Mouse (Mus musculus) frontal cortex, postnatal 14 days (tissue): ENCODE data around the gene Pramel1.
"Not testable (repeated sequence)": the region's sequence is repeated elsewhere in the genome, so short reads cannot be mapped to it uniquely, and the experiment has no call there.

Experiments
- DNase-seq, 2 experiments: peaks; one replicate each; pipeline ENCODE4 v3.0.0; 2022; ENCODE audit warnings: low spot score in 2 of 2

Pramel1 gene

DNA sequence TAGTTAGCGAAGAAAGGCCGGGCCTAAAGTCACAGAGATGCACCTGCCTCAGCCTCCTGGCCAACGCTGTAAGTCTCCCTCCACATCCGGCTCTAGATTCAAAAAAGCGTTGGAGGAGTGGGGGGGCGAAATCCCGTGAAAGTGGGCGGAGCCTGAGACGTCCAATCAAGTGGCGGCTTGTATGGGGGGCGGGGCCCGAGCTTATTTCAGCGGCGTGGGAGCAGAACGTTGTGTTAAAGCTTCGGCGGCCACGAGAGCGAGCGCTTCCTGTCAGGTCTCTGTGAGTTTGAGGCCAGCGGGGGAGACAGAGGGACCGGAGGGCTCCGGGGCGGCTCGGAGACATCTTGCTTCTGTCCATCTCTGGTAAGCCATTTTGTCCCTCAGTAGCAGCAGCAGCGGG, at the start of gene Pramel1:
Pramel1 (plus strand) TSS at position 248 of the 400 bp plus-strand sequence.
- DNase-seq = no peak

GRCm38 (mm10) chr4:143345491-143345890, 48.7 kb upstream of the Pramel1 start:
- not testable (repeated sequence) for DNase-seq

GRCm38 (mm10) chr4:143348678-143349077, 45.5 kb upstream of the Pramel1 start:
- no peak for DNase-seq

- DNase-seq = no peak
Measured at GRCm38 (mm10) chr4:143349484-143349906, 44.7 kb upstream of the Pramel1 start, which contains the start of gene Lrrc38. Gene Lrrc38, plus strand, starts transcription at chr4:143349757.

- no peak for DNase-seq
Measured at GRCm38 (mm10) chr4:143350047-143351015, 43.9 kb upstream of the Pramel1 start.

GRCm38 (mm10) chr4:143352301-143352700, 41.9 kb upstream of the Pramel1 start:
- no peak for DNase-seq

GRCm38 (mm10) chr4:143361520-143361919, 32.7 kb upstream of the Pramel1 start:
- DNase-seq = no peak

GRCm38 (mm10) chr4:143366415-143367041, 27.7 kb upstream of the Pramel1 start:
- no peak for DNase-seq

DNA sequence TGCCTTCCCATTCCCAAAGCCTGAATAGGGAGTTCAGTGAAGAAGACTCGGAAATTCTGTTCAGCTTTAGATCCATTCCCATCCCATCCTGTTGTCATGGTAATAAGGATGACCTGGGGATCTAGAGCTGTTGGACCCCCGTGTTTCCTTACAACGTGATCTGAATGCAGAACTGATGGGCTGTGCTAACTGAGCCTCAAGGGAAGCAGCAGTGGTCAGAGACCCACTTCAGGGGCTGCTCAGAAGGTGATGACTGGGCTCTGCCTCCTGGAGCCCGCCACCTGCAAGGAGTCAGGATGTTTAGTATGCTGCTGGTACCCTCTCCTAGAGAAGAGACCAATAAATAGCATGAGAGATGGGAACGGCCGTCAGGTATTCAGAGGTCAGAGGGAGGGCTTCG, 14.7 kb upstream of the Pramel1 start:
- no peak for DNase-seq

GRCm38 (mm10) chr4:143379931-143380715, 14.1 kb upstream of the Pramel1 start:
- peak; percentile 24 to 25 for DNase-seq

GRCm38 (mm10) chr4:143380716-143381004, 13.6 kb upstream of the Pramel1 start:
- DNase-seq = peak in 1 of 2 experiments; percentile 13

GRCm38 (mm10) chr4:143382163-143382562, 12.1 kb upstream of the Pramel1 start:
- no peak for DNase-seq

- DNase-seq = no peak
Measured at GRCm38 (mm10) chr4:143383646-143384045, 10.6 kb upstream of the Pramel1 start.

DNA sequence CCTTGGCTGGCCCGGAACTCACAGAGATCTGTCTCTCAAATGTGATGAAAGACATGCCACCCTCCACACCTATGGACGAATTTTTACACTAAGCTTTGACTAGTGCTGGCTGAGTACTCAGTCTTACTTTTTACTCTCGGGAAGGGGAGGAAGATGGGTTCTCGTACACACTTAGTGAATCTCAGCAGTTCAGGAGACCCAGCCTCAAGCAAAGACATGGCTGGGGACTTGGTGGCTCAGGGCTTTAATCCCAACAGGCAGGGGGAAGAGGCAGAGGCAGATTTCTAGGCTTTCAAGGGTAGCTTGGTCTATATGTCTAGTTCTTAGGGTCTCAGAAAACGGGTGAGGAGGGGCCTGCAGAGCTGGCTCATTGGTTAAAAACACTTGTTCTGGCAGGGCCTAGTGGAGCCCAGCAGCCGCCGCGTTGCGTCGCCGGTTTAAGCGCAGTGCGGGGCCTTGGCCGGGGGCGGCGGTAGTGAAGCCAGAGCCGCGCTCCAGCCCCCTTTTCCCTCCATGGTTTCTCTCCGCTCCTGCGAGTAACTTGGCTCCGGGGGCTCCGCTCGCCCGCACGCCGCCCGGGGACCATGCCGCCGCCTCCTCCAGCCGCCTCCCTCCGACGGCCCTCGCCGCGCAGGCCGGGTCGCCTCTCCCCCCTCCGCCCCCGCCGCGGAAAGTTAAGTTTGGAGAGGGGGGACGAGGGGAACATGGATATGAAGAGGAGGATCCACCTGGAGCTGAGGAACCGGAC, 5.1 kb upstream of the Pramel1 start:
- peak in 1 of 2 experiments; percentile 26 for DNase-seq

DNA sequence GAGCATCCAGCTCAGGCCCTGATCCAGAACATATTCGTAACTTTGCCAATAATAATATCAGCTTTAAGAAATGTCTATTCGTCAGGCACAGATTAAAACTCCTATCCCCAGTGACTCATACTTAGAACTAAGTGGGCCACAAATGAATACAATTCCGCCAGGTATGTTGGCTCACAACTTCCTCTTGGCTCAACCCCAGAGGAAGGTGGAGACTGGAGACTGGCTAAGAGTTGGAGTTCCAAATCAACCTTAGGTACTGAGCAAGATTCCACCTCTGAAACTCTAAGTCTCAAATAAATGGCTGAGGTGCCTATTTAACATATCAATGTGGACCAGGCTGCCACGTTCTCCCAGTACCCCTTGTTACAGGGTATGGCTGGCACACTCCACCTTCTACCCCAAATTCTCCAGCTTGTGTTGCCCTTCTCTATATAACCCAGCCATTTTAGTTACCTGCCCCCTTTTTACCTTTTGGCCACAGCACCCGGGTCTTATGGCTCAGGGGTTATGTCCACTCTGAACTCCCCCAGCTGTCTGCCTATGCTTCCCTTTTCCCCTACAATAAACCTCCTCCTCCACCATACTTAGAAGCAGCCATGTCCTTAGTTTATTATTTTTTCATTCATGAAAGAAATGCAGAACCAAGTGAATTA, 17.5 kb downstream of the Pramel1 start:
- no peak for DNase-seq

DNA sequence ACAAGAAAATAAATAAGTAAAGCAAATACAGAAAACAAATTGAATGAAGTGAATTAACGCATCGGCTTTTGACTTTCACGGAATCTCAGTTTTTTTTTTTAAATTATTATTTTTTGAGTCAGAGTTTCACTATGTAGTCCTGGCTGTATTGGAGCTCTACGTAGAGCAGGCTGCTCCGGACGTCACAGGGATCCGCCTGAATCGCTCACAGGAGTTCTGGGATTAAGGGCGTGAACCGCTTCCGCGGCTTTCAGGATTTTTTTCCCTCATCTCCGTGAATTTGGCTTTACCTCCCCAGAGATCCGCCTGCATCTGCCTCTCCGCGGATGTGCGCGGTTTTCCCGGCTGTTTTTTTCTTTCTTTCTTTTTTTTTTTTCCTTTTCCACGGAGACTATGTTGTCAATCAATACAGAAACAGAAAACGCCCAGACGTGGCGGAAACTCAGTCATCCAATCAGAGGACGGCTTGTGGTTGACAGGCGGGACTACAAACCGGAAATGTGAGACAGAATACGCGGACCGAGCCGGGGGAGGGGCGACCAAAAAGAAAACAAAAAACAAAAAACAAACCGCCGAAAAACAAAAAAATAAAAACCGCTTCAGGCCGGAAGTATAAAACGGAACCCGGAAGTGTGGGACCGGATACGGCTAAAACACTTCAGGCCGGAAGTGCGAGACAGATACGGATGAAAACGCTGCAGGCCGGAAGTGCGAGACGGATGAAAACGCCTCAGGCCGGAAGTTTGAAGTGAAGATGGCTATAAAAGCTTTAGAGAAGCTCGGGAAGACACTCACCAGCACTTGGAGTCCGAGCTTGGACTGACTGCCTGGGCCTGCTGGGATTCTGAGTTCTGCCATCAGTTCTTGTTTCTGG, 18.2 kb downstream of the Pramel1 start, which contains the start of gene Pramef8:
Pramef8 (plus strand) TSS at position 208 of the 874 bp plus-strand sequence.
- DNase-seq = peak; percentile 88

GRCm38 (mm10) chr4:143413621-143414020, 19.4 kb downstream of the Pramel1 start:
- no peak for DNase-seq

GRCm38 (mm10) chr4:143414121-143414520, 19.9 kb downstream of the Pramel1 start:
- DNase-seq = no peak

DNA sequence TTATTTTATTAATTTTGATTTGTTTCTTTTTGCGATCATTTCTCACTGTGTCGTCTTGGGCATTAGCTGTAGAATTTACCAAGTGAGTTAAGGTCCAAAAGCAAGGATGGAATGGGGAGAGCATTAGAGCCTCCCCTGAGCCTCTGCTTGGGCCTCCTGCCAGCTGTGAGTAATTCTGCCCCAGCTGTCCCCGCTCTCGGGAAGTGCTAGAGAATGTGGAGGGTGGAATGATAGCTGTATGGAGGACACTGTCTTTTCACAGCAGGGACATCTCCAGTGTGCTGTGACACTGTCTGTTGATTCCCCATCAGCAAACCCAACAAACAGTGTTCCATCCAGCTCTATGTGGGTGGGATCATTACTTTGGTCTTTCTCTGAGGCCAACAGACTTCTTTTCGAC, 32.5 kb downstream of the Pramel1 start:
- not testable (repeated sequence) for DNase-seq
